Mouse (Mus musculus) heart, postnatal 10 days (tissue): ENCODE data around the gene Luzp4. TPM values are rescaled to one million over a fixed set of nuclear protein-coding genes. Genes with fewer than 3 reads are reported as not detected.
"Not testable (repeated sequence)": the region's sequence is repeated elsewhere in the genome, so short reads cannot be mapped to it uniquely, and the experiment has no call there.

Experiments
- DNase-seq, 2 experiments: peaks; one replicate each; pipeline ENCODE4 v3.0.0; 2021
- intact Hi-C: fragments of 180-260 bp; cut with DNase I; formaldehyde crosslinking; loops from one replicate; pipeline ENCODE4 v1.15.1; 2025
- total RNA-seq, 2 experiments: library from RNA; stranded (reverse); gene quantifications; 2 replicates each; pipeline ENCODE4 v1.2.3; 2021

Gene Luzp4
- total RNA-seq: not detected

DNA sequence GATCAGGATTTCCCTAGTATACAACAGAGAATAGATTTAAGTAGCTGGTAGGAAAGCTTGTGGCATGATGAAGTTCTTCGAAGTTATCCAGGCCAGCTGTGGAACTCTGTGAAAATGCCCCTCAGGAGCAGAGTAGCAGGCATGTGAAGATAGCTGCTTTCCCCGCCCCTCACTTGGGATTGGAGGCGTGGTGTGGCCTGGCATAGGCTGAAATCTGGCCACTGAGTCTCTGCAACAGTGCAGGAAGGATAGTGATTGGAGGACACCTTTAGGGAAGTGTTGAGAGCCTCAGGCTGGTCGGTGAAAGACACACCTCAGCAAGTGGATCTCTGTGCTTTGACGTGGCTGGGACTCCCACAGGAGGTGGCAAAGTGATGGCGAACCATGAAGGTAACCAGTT lies at the start of gene Luzp4:
Gene Luzp4 (plus strand): TSS at position 301 of the 400 bp plus-strand sequence.
- DNase-seq, intact Hi-C loops: not testable (repeated sequence)

DNA sequence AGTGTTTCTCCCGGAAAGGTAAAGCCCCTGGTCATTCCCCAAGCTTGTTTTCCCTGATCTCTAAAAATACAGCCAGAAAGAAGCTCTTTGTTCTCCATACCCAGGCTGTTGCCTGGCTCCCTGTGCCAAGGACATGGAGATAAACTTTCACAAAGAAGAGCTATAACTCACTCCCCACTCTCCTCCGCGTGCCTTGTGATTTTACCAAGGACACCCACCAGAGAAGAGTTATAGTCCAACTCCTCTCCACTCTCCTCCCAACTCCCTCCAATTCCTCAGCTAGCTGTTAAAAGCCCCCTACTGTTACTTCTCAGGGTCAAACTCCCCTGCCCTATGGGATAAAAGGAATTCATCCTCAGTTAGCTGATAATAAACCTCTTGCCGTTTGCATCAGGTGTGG lies 15.6 kb upstream of the Luzp4 start:
- DNase-seq, intact Hi-C loops: not testable (repeated sequence)

Other genes with a start within 250 kb of the Luzp4 start
- not detected for gene Gm8334, start 242.5 kb upstream of the Luzp4 start, total RNA-seq
- not detected for gene Gm15127, start 194.0 kb upstream of the Luzp4 start, total RNA-seq
- gene Ott, start 216.6 kb downstream of the Luzp4 start, total RNA-seq: not detected